Mouse (Mus musculus): Measurements from ENCODE around the gene Swap70.
A peak's percentile ranks its signal among the peaks of the same experiment; 100 is the strongest.
"Not testable (repeated sequence)": the region's sequence is repeated elsewhere in the genome, so short reads cannot be mapped to it uniquely, and the experiment has no call there.

Gene Swap70

GRCm38 (mm10) chr7:110221586-110222481, at the start of gene Swap70:
Gene Swap70 (plus strand): TSS chr7:110221711.
- peak; percentile 94 for DNase-seq

GRCm38 (mm10) chr7:110179208-110179607, 42.3 kb upstream of the Swap70 start:
- no peak for DNase-seq

- DNase-seq, result no peak
Observed at GRCm38 (mm10) chr7:110180613-110181012, 40.9 kb upstream of the Swap70 start.

- no peak for DNase-seq
Observed at GRCm38 (mm10) chr7:110181446-110181845, 40.1 kb upstream of the Swap70 start.

- DNase-seq, result no peak
Observed at GRCm38 (mm10) chr7:110184608-110185007, 36.9 kb upstream of the Swap70 start.

- peak; percentile 42 for DNase-seq
Observed at GRCm38 (mm10) chr7:110189951-110190350, 31.6 kb upstream of the Swap70 start.

DNA sequence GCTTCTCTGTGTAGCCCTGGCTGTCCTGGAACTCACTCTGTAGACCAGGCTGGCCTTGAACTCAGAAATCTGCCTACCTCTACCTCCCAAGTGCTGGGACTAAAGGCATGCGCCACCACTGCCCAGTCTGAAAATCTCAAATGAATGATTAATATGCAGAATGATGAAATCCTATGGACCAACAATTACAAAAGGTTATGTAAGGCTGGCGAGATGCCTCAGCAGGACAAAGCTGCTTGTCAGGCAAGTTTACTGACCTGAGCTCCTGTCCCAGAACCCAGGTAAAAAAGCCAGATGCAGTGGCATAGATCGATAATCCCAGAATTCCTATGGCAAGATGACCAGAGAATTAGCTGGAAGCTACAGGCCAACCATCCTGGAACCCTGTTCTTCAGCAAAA, 28.3 kb upstream of the Swap70 start:
- DNase-seq, result no peak

DNA sequence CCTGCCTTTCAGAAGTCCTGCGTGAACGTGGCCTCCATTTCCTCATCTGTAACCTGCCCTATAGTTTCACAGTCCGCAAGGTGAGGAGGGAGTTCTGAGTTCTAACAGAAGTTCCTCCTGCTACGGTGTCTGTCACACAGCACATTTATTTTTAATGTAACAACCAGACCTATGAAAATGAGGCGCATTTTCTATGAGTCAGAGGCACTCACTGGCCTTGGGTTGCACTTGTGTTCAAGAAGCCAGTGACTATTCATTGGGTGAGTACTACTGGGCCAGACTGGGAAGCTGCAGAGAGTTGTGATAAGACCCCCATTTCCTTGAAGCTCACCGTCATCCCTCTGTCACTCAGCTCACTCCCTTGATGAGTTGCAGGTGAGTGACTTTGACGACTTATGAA, 24.3 kb upstream of the Swap70 start:
- no peak for DNase-seq

DNA sequence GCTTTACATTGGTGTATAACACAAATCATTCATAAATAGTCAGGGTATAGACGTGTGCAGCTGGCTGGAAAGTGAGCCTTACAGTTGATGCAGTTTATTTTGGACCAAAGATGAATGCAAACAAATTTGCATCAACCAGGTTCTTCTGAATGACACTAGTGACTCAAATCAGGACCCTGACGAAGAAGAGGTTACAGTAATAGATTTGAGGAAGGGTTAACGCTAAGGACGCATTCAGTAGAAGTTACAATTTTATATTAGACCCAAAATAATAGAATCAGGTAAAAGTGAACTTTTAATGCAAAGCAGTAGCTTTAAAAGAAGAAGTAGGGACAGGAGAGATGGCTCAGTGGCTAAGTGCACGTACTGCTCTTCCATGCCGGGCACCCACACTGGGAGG, 19.6 kb upstream of the Swap70 start:
- DNase-seq, result no peak

DNA sequence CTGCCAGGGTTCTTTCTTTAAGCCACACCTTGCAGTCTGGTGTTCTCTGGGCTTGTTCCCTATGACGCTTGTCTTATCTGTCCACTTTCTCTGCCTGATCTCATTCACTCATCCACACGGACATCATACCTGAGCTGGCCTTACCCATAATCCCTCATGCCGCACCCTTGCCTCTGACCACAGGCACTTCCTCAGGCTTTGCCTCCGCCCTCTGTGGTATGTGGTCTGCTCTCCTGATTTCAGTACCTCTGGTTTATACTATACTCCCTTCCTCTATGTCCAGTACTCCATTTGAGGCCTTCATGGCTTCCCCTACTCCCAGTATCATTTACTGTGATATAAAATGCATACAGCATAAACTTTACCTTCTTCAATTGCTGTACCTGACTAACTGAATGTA, 17.3 kb upstream of the Swap70 start:
- DNase-seq, result no peak

- DNase-seq, result no peak
Observed at GRCm38 (mm10) chr7:110208341-110208740, 13.2 kb upstream of the Swap70 start.

- DNase-seq, result no peak
Observed at GRCm38 (mm10) chr7:110209422-110209821, 12.1 kb upstream of the Swap70 start.

- DNase-seq, result no peak
Observed at GRCm38 (mm10) chr7:110211025-110211424, 10.5 kb upstream of the Swap70 start.

- DNase-seq, result peak; percentile 19
Observed at GRCm38 (mm10) chr7:110214882-110215281, 6.6 kb upstream of the Swap70 start.

DNA sequence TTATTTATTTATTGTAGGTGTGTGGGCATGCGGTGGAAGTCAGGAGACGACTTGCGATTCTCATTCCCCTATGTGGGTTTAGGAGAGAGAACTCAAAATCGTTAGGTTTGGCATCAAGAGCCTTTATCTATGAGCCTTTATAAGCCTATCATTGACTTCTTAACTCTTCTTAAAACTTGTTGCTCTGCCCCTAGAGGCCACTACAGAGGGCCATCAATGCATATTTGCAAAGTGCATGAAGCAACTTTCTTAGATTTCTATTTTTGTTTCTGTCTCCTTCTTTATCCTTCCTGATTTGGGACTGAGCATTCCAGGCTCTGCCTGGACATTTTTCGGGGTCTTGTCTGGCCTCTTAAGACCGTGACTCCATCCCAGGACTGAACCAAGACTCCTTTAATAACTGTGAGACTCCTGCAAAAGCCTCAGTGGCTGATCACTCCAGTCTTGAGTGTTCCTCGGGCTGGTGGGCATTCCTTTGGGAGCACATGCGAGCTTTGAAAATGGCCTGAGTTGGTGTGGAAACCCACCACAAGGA, 393 bp upstream of the Swap70 start:
- DNase-seq, result peak; percentile 35

- no peak for DNase-seq
Observed at GRCm38 (mm10) chr7:110222583-110223182, 1.2 kb downstream of the Swap70 start.

- no peak for DNase-seq
Observed at GRCm38 (mm10) chr7:110223727-110224510, 2.4 kb downstream of the Swap70 start.

DNA sequence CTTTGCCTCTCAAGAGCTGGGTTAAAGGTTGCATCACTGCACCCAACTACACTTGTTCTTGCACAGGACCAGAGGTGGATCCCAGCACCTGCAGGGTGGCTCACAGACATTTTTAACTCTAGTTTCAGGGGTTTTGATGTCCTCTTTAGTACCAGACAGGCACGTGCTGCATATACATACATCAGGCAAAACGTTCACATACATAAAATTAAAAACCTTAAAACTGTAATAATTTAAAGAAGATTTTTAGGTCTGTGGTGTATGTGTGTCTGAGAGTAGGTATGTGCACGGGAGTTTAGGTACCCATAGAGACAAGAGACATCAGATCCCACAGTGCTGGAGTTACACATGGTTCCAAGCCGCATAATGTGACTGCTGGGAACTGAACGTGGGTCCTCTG, 5.0 kb downstream of the Swap70 start:
- no peak for DNase-seq

DNA sequence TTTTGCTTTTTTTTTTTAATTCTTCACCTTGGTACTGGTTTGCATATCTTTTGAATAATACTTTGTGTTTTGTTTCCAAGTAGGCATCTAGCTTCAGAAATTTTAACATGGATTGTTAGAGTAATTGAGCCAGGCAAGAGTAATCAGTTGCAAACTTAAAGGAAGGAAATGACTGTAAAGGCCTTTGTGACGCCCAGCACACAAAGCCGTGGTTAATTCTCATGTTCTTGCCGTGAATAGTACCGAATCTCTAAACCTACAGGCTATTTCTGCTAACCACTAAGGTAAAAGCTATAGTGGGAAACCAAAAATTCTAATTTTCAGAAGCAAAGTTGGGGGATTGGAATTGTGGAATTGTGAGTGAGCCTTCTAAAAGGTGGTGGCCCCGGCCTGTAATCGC, 8.5 kb downstream of the Swap70 start:
- no peak for DNase-seq

DNA sequence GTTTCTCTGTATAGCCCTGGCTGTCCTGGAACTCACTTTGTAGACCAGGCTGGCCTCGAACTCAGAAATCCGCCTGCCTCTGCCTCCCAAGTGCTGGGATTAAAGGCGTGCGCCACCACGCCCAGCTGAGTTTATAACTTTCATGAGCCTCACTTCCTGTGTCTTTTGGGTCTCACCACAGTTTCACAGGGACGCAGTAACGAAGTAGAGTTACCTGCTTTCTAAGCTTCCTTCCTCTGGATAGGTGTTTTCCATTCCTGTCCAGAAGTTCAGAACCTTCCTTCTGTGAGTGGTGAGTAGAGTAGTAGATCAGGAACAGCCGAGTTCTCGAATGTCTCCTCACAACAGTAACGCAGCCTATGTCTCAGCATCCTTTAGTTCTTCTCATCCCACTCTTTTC, 9.6 kb downstream of the Swap70 start:
- not testable (repeated sequence) for DNase-seq

DNA sequence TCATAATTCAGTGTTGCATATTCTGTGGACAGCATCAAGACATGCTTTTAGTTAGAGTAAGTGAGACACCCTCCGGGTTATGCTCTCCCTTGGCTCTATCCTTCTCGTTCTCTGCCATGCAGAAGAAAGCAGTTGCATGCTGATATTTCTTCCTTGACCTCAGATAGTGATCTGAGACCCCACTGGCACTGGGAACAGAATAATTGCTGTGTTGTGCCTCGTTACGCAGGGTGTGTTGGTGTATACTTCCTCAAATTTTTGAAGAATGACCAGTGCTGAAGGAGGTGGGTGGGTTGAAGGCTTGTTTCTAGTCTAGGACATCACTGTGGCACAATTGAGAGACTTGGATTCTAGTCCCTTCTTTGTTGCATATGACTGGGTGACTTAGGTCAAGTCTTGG, 14.6 kb downstream of the Swap70 start:
- no peak for DNase-seq

DNA sequence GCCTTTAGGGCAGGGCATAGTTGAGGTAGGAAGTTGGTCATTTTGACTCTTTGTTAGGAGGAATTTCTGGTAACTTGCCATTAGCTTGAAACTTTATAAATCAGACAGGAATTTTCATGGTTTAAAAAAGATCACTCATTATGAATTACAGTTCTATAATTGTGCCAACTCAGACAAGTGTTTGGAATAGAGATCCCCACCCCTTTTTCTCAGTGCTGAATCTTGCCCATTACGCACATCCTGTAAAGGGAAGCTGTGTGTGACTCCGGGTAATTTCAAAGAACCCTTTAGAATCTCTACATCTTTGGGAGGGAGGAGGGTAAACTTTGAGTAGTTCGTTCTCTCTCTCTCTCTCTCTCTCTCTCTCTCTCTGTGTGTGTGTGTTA, 15.9 kb downstream of the Swap70 start:
- DNase-seq, result no peak

- DNase-seq, result peak; percentile 44
Observed at GRCm38 (mm10) chr7:110237837-110238451, 16.4 kb downstream of the Swap70 start.

All from kidney, postnatal 10 days (tissue).